Mouse (Mus musculus) liver, postnatal 0 days (tissue): ENCODE measurements around the gene Gm12166. TPM values are rescaled to one million over a fixed set of nuclear protein-coding genes. Genes with fewer than 3 reads are reported as not detected.

ENCODE experiments used
- ATAC-seq: fragments of 200-750 bp; cut with Nextera tagmentation; 2 replicates; pipeline ENCODE4 v1.8.0; 2017; ENCODE audit warnings: mild to moderate bottlenecking, moderate library complexity
- DNase-seq: peaks from one replicate; pipeline ENCODE4 v3.0.0-alpha.2; 2016
- H3K27ac ChIP-seq: fragments of 300-500 bp; sonication (generic); 2 replicates; pipeline ENCODE4 v1.5.1; 2014; ENCODE audit warnings: antibody characterized with exemption, moderate library complexity, mild to moderate bottlenecking, low read depth
- H3K27me3 ChIP-seq: fragments of 300-500 bp; sonication (generic); 2 replicates; pipeline ENCODE4 v1.6.1; 2014; ENCODE audit warnings: low read length, control low read depth, mixed read lengths; ENCODE audit not compliant: insufficient read depth
- H3K36me3 ChIP-seq: fragments of 300-500 bp; sonication (generic); replicated peaks from 2 replicates; pipeline ENCODE4 v1.6.1; 2014; ENCODE audit warnings: mild to moderate bottlenecking, control low read depth, low read length, moderate library complexity, mixed read lengths; ENCODE audit not compliant: insufficient read depth
- H3K4me1 ChIP-seq: fragments of 300-500 bp; sonication (generic); 2 replicates; pipeline ENCODE4 v1.6.1; 2014; ENCODE audit warnings: antibody characterized with exemption, mild to moderate bottlenecking, control low read depth; ENCODE audit not compliant: insufficient read depth
- H3K4me2 ChIP-seq: fragments of 300-500 bp; sonication (generic); 2 replicates; pipeline ENCODE4 v1.6.1; 2014; ENCODE audit warnings: low read depth, mild to moderate bottlenecking, low read length, moderate library complexity, mixed read lengths
- H3K4me3 ChIP-seq: fragments of 300-500 bp; sonication (generic); 2 replicates; pipeline ENCODE4 v1.5.1; 2014; ENCODE audit warnings: low read depth, low read length
- H3K9ac ChIP-seq: fragments of 300-500 bp; sonication (generic); replicated peaks from 2 replicates; pipeline ENCODE4 v1.6.1; 2014; ENCODE audit warnings: mild to moderate bottlenecking, moderate library complexity
- H3K9me3 ChIP-seq: fragments of 300-500 bp; sonication (generic); 2 replicates; pipeline ENCODE4 v1.6.1; 2016; ENCODE audit warnings: mild to moderate bottlenecking, control low read depth, low read length, mixed read lengths
- CTCF ChIP-seq: sonication (generic); IDR thresholded peaks from 2 replicates; pipeline ENCODE4 v1.5.1; 2016; ENCODE audit warnings: antibody characterized with exemption, low read depth
- EP300 ChIP-seq: IDR thresholded peaks from 2 replicates; pipeline ENCODE4 v1.6.1; 2016; ENCODE audit warnings: antibody characterized with exemption, low read depth, mild to moderate bottlenecking
- WGBS: fragments of 180-500 bp; shearing (Covaris S2); extraction: QIAGEN DNeasy Blood & Tissue Kit; methylation state at CpG from one replicate; pipeline ENCODE4 v1.1.7; 2014; ENCODE audit not compliant: insufficient replicate concordance; 5-methylcytosine and 5-hydroxymethylcytosine counted together
- polyA plus RNA-seq: library from polyadenylated mRNA; unstranded; fragments of >200 nt; fragmentation: Nextera tagmentation; extraction: Ambion mirVana; gene quantifications from 2 replicates; pipeline ENCODE4 v1.2.1, GENCODE M21; 2015

Gm12166 gene
- polyA plus RNA-seq, 1 experiment from 2014 or later = 3.6 TPM

DNA sequence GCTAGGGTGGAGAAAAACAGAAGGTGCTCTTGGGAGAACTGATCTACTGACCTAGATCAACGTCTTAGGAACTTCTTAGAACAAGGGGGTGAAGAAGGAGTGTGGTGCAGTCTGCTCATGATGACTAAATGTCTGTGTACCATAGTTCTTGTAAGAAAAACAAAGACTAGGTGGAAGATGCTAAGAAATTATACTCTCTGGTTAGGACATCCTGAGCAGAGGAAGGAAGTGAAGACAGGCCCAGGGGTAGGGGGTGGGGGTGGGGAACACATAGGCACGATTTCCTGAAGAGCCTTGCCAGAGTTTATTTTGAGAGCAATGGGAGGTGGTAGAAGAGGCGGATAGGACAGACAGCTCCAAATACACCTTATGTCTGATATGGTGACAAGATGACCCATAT is 31.3 kb upstream of the Gm12166 start:
- ATAC-seq (0 out of 2 replicates have a peak, but pooled peaks have one; percentile 27), DNase-seq (no peak)
- H3K9me3 ChIP-seq = no peaks in the 10 kb centered on the region
- TF ChIP-seq EP300 = no peak
- no peak for TF ChIP-seq CTCF
- WGBS = 43% methylated on average over 3 of the region's 3 CpGs
- no peaks in the 10 kb centered on the region; the same call in 1 of the 2 replicates for H3K36me3 ChIP-seq
- H3K9ac ChIP-seq = no peak overlapping the region
- peak overlapping the region; percentile 49 for H3K27ac ChIP-seq
- no peaks in the 10 kb centered on the region for H3K27me3 ChIP-seq
- peaks cover 31% of the 10 kb centered on the region for H3K4me1 ChIP-seq
- H3K4me2 ChIP-seq = no peak overlapping the region
- no peak overlapping the region for H3K4me3 ChIP-seq

DNA sequence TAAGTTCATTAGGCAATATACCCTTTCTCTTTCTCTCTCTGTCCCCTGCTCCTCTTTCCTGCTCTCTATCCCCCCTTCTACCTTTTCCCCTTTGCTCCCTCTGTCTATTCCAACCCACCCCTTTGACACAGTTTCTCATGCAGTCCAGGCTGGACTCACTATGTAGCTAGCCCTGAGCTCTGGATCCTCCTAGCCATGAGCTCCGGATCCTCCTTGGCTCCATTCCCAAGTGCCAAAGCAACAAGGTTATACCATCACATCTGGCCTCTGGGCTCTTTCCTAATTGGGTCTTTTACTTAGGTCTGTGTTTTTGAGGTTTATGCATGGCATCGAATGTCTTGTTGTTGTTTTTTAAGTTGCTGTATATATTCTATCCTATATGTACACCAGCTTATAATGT is 29.0 kb upstream of the Gm12166 start:
- H3K27ac ChIP-seq = no peak overlapping the region
- no peak for TF ChIP-seq CTCF
- no peak for TF ChIP-seq EP300
- H3K4me1 ChIP-seq = peaks cover 42% of the 10 kb centered on the region
- no peaks in the 10 kb centered on the region for H3K27me3 ChIP-seq
- no peaks in the 10 kb centered on the region; the same call in 1 of the 2 replicates for H3K36me3 ChIP-seq
- no peaks in the 10 kb centered on the region for H3K9me3 ChIP-seq
- H3K4me3 ChIP-seq = no peak overlapping the region
- ATAC-seq = no peak
- DNase-seq = no peak
- H3K4me2 ChIP-seq = no peak overlapping the region
- no peak overlapping the region for H3K9ac ChIP-seq
- WGBS = 84% methylated on average over 2 of the region's 2 CpGs

DNA sequence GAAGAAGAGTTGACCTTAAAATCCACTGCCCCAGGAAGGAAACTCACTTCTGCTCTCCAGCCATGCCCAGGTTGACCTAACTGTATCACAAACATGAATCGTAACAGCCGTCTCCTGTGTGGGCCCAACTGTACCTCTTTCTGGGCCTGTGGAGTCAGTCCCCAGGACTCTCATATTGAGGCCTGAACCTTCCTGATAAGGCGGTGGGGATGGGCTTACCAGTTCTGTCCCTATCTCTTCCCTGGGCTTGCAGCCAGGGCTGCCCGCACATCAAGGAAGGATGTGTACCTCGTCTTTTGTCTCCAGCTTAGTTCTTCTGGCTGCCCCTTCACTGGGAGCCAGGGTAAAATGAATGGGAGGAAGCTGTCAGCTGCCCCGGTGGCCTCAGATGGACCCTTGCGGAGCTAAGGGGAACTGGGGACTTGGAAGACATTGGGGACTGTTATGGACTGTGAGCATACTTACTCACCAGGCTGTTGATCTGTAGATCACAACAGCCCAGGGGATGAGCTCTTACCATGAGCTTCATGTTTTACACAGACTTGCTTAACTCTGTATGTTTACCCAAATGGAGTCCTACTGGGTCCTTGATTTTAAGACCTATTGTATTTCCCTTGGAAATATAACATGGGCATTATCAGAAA is 25.7 kb upstream of the Gm12166 start:
- Histone ChIP-seq H3K9ac (peak overlapping the region; percentile 36; the same call in 1 of the 2 replicates), H3K9me3 (no peaks in the 10 kb centered on the region), H3K4me3 (no peak overlapping the region; the same call in 1 of the 2 replicates), H3K27ac (peak overlapping the region; percentile 90), H3K27me3 (no peaks in the 10 kb centered on the region), H3K4me1 (peaks cover 41% of the 10 kb centered on the region), H3K36me3 (no peaks in the 10 kb centered on the region; the same call in 1 of the 2 replicates), H3K4me2 (peak overlapping the region; percentile 55)
- DNase-seq (peak; percentile 75), ATAC-seq (peak; percentile 98)
- TF ChIP-seq EP300 (peak; percentile 95), CTCF (no peak)
- WGBS = 42% methylated on average over 7 of the region's 7 CpGs

DNA sequence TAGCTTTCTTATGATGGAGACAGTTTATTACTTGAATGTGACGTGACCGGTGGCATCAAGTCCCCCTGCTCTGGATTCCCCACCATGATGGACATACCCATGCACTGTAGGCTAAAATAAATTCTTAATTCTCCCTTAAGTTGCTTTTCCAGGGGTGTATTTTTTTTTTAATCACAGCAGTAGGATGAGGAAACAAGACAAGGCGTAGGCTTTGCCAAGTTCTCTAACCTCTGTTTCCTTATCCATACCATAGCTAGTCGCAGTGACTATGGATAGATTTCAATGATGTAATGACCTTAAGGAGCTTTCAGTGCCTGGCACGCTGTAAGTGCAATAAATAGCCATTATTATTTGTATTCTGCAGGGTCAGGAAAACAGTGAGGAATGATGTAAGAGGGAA is 25.2 kb upstream of the Gm12166 start:
- no peak for TF ChIP-seq CTCF
- TF ChIP-seq EP300 = no peak
- DNase-seq (no peak), ATAC-seq (peak; percentile 10)
- no peak overlapping the region for H3K9ac ChIP-seq
- H3K4me2 ChIP-seq = peak overlapping the region; percentile 55
- no peaks in the 10 kb centered on the region for H3K9me3 ChIP-seq
- H3K4me1 ChIP-seq = peaks cover 45% of the 10 kb centered on the region
- WGBS = 72% methylated on average over 5 of the region's 5 CpGs
- H3K36me3 ChIP-seq = no peaks in the 10 kb centered on the region; the same call in 1 of the 2 replicates
- H3K4me3 ChIP-seq = no peak overlapping the region
- peak overlapping the region; percentile 90 for H3K27ac ChIP-seq
- H3K27me3 ChIP-seq = no peaks in the 10 kb centered on the region

DNA sequence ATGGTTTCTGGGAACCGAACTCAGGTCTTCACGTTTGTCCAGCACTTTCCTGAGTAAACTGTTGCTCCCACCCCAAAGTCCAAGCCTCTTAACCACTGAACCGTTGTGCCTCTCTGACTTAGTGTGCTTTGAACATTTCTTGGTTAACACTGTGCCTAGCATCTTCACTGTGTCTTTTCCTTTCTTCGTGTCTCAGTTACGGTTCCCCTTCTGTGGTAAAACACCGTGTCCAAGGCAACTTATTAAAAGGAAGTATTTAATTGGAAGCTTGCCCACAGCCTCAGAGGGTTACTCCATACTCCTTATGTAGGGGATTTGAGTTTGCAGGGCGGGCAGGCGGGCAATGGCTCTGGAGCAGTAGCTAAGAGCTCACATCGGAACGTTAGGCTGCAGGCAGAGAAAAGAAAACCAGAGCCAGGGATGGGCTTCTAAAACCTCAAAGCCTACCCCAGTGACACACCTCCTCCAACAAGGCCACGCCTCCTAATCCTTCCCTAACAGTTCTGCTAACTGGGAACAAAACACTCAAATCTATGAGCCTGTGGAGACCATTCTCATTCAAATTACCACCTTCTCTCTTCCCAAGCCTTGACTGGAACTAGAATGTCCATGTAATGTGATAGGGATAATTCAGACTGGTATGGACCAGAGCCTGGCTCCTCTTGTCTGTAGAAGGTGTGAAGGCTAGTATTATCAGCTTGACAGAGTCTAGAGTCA is 24.5 kb upstream of the Gm12166 start:
- Histone ChIP-seq H3K27me3 (no peaks in the 10 kb centered on the region), H3K4me1 (peaks cover 45% of the 10 kb centered on the region), H3K36me3 (no peaks in the 10 kb centered on the region; the same call in 1 of the 2 replicates), H3K9me3 (no peaks in the 10 kb centered on the region), H3K4me2 (no peak overlapping the region), H3K27ac (peak overlapping the region; percentile 90), H3K9ac (no peak overlapping the region), H3K4me3 (no peak overlapping the region)
- DNase-seq (no peak), ATAC-seq (no peak)
- 74% methylated on average over 11 of the region's 11 CpGs for WGBS
- TF ChIP-seq EP300 (no peak), CTCF (no peak)

DNA sequence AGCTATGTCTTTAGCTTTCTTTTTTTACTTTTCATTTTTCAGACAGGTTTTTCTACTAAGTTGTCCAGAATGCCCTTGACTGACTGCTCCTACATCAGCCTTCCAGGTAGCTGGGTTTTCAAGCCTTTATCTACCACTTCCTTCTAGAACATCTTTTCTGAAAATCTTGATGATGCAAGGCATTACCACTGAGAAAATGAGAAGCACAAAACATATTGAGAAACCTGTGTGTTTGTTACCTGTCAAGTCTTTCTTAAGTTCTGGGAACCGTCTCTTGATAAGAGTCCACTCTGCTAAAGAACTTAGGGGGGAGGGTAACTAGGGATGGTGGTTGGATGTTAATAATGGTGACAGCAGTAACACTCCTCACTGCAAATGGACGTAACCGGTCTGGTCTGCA is 23.4 kb upstream of the Gm12166 start:
- Histone ChIP-seq H3K27ac (peak overlapping the region; percentile 90; the same call in 1 of the 2 replicates), H3K4me2 (no peak overlapping the region), H3K27me3 (no peaks in the 10 kb centered on the region), H3K9ac (no peak overlapping the region), H3K9me3 (no peaks in the 10 kb centered on the region), H3K4me3 (no peak overlapping the region), H3K36me3 (no peaks in the 10 kb centered on the region; the same call in 1 of the 2 replicates), H3K4me1 (peaks cover 43% of the 10 kb centered on the region)
- DNase-seq (no peak), ATAC-seq (no peak)
- no peak for TF ChIP-seq EP300
- TF ChIP-seq CTCF = no peak
- WGBS = 69% methylated on average over 3 of the region's 3 CpGs
